28 mouse cellular contexts compared by ENCODE assay signal in genomic region chr1:143576824-143577543, GRCm38 (mm10).
A peak's percentile ranks its signal among the peaks of the same experiment; 100 is the strongest.
DNase-seq lines count a peak whose midpoint lies in the region; ATAC-seq and TF ChIP-seq lines count a peak whose summit lies in the region.
"Had no signal": no experiment of that assay in that cellular context is flagged by ENCODE, and none has a peak within 500 bp of the region (broad histone marks: within the 10 kb centered on the region; RNA-seq: fewer than 3 reads in every experiment).

No protein-coding gene starts in this region.

- no peaks in the 10 kb centered on the region for H3K9me3 ChIP-seq in heart, embryonic 16.5 days (replicated peaks; ENCODE audit: control insufficient read depth, low read length)
- H3K9me3 ChIP-seq: embryonic facial prominence, embryonic 10.5 days; embryonic facial prominence, embryonic 15.5 days; forebrain, embryonic 12.5 days; limb, embryonic 13.5 days; lung, embryonic 15.5 days; midbrain, embryonic 10.5 days; midbrain, embryonic 15.5 days; neural tube, embryonic 12.5 days had no signal

- peak overlapping the region; percentile 54; the same call in 1 of the 2 replicates for H3K9ac ChIP-seq in heart, adult 2 months (ENCODE audit: low read depth, low read length)
- H3K9ac ChIP-seq in heart, embryonic 16.5 days (ENCODE audit: low read length), result no peak overlapping the region
- H3K9ac ChIP-seq: embryonic facial prominence, embryonic 15.5 days; forebrain, embryonic 12.5 days; forebrain, postnatal 0 days; hindbrain, embryonic 14.5 days; limb, embryonic 13.5 days; lung, embryonic 15.5 days; midbrain, embryonic 15.5 days; neural tube, embryonic 12.5 days had no signal

- WGBS in heart, adult 2 months, result 54% methylated on average over 10 of the region's 10 CpGs
- WGBS in heart, embryonic 16.5 days, result 50% methylated on average over 10 of the region's 10 CpGs

- TF ChIP-seq CTCF in heart, adult 2 months (IDR thresholded peaks at IDR 0.05), result no peak

- H3K4me3 ChIP-seq in heart, adult 2 months, result no peak overlapping the region
- no peak overlapping the region for H3K4me3 ChIP-seq in heart, embryonic 16.5 days (ENCODE audit: low read length)
- H3K4me3 ChIP-seq: embryonic facial prominence, embryonic 10.5 days; embryonic facial prominence, embryonic 15.5 days; forebrain, embryonic 12.5 days; limb, embryonic 13.5 days; lung, embryonic 15.5 days; midbrain, embryonic 10.5 days; midbrain, embryonic 15.5 days; neural tube, embryonic 12.5 days had no signal

- peak; percentile 37 to 62 for DNase-seq in heart, adult 2 months
- no peak for DNase-seq in heart, postnatal 25 days (ENCODE audit: low spot score)
- DNase-seq in heart, postnatal 36 days, result peak; percentile 11 to 54
- DNase-seq in left cerebral cortex, postnatal 25 days (ENCODE audit: low spot score in 2 of 2), result no peak
- DNase-seq in thymus, postnatal 36 days, result no peak
- DNase-seq: adrenal gland, adult 2 months; adrenal gland, postnatal 36 days; B cell, adult 2 months; cerebellum, adult 2 months; cerebellum, postnatal 25 days; forebrain, postnatal 0 days; kidney, adult 9 months; kidney, postnatal 14 days; right cerebral cortex, adult 18-20 months; spleen, adult 18-20 months; thymus, adult 18-20 months had no signal

- 0 out of 2 replicates have a peak, but pooled peaks have one; percentile 52 for ATAC-seq in heart, embryonic 16.5 days (replicated peaks; ENCODE audit: extremely low read depth, insufficient read depth, low FRiP score)
- ATAC-seq: forebrain, postnatal 0 days; intestine, postnatal 0 days; midbrain, embryonic 15.5 days had no signal

- no peaks in the 10 kb centered on the region; the same call in 1 of the 2 replicates for H3K4me1 ChIP-seq in heart, adult 2 months (ENCODE audit: control insufficient read depth, insufficient read depth, low read length)
- H3K4me1 ChIP-seq in heart, embryonic 16.5 days (ENCODE audit: control insufficient read depth, insufficient read depth, low read length), result no peaks in the 10 kb centered on the region
- H3K4me1 ChIP-seq: embryonic facial prominence, embryonic 10.5 days; embryonic facial prominence, embryonic 15.5 days; forebrain, embryonic 12.5 days; limb, embryonic 13.5 days; lung, embryonic 15.5 days; midbrain, embryonic 10.5 days; midbrain, embryonic 15.5 days; neural tube, embryonic 12.5 days had no signal

- no peaks in the 10 kb centered on the region for H3K27me3 ChIP-seq in heart, adult 2 months (ENCODE audit: control insufficient read depth, insufficient read depth, low read length)
- H3K27me3 ChIP-seq in heart, embryonic 16.5 days (ENCODE audit: control insufficient read depth, insufficient read depth, low read length), result no peaks in the 10 kb centered on the region
- H3K27me3 ChIP-seq: embryonic facial prominence, embryonic 15.5 days; forebrain, embryonic 12.5 days; limb, embryonic 13.5 days; lung, embryonic 15.5 days; midbrain, embryonic 15.5 days; neural tube, embryonic 12.5 days had no signal

- TF ChIP-seq POLR2A in heart, adult 2 months (IDR thresholded peaks at IDR 0.05; ENCODE audit: insufficient read depth, low read depth, low read length), result no peak

- H3K27ac ChIP-seq in heart, adult 2 months, result peak overlapping the region; percentile 90
- peak overlapping the region; percentile 57 for H3K27ac ChIP-seq in heart, embryonic 16.5 days (ENCODE audit: low read length)
- H3K27ac ChIP-seq: embryonic facial prominence, embryonic 10.5 days; embryonic facial prominence, embryonic 15.5 days; forebrain, embryonic 12.5 days; hindbrain, embryonic 14.5 days; limb, embryonic 13.5 days; lung, embryonic 15.5 days; midbrain, embryonic 10.5 days; midbrain, embryonic 15.5 days; neural tube, embryonic 12.5 days had no signal

- no peak for TF ChIP-seq EP300 in heart, adult 2 months (IDR thresholded peaks at IDR 0.05; ENCODE audit: insufficient read depth, low read depth, low read length)

- intact Hi-C loops in heart, adult 2 months (cut with DNase I), result no loop called here
- intact Hi-C loops in heart, postnatal 25 days (cut with DNase I), result no loop called here
- intact Hi-C loops in heart, postnatal 36 days (cut with DNase I), result loop anchor here (5.0 kb wide), 1 partner anchor 55 kb away; no protein-coding TSS in a partner anchor
- intact Hi-C loops in left cerebral cortex, postnatal 25 days (cut with DNase I), result no loop called here

- 0 out of 2 replicates have a peak overlapping the region, but pooled peaks have one; percentile 13 for H3K4me2 ChIP-seq in heart, embryonic 16.5 days (ENCODE audit: low read depth, low read length)
- H3K4me2 ChIP-seq: embryonic facial prominence, embryonic 15.5 days; forebrain, embryonic 12.5 days; hindbrain, embryonic 14.5 days; limb, embryonic 13.5 days; liver, embryonic 11.5 days; lung, embryonic 15.5 days; midbrain, embryonic 15.5 days; neural tube, embryonic 12.5 days had no signal

- no peaks in the 10 kb centered on the region for H3K79me2 ChIP-seq in heart, adult 2 months (replicated peaks; ENCODE audit: control insufficient read depth, insufficient read depth, low read length)

- no peaks in the 10 kb centered on the region; the same call in 1 of the 2 replicates for H3K36me3 ChIP-seq in heart, adult 2 months (ENCODE audit: control insufficient read depth, insufficient read depth, low read length)
- H3K36me3 ChIP-seq in heart, embryonic 16.5 days (ENCODE audit: control insufficient read depth, insufficient read depth), result no peaks in the 10 kb centered on the region
- H3K36me3 ChIP-seq: embryonic facial prominence, embryonic 10.5 days; embryonic facial prominence, embryonic 15.5 days; forebrain, embryonic 12.5 days; limb, embryonic 13.5 days; lung, embryonic 15.5 days; midbrain, embryonic 10.5 days; midbrain, embryonic 15.5 days; neural tube, embryonic 12.5 days had no signal

Comparison
In these comparisons a context has a peak if more than half of its experiments do, and no peak if none do; other contexts are left out.
1. DNase-seq: peak in heart, adult 2 months (2 of 2) and heart, postnatal 36 days (2 of 2); none in heart, postnatal 25 days (single experiment), left cerebral cortex, postnatal 25 days (0 of 2) and thymus, postnatal 36 days (0 of 2).